Mouse (Mus musculus): ENCODE data around the gene Ddb2.

DNA sequence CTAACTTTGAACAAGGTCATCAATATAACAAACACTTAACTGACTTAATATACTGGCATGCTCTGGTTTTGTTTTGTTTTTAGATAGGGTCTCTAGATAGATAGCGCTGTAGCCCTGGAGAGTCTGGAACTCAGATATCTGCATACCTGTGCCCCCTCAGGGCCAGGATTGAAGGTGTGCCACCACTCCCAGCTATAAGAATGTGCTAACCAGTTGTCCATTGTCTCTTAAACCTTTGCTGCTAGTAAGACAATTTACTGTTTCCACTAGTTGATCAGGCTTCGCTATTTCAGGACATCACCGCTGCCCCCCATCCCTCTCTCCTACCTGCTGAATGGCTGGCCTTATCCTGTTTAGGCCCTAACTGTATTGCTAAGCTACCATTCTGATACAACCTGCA, 16.3 kb downstream of the Ddb2 start:
- TF ChIP-seq CTCF (IDR thresholded peaks at IDR 0.05; ENCODE audit: low read depth) (no peak), EP300 (optimal IDR thresholded peaks at IDR 0.05) (no peak)

All from stomach, postnatal 0 days (tissue).